Mouse (Mus musculus) myocyte (in vitro differentiated cells): ENCODE data around the gene Kcnmb4.

Experiments used
- CEBPB ChIP-seq: IDR thresholded peaks from 2 replicates; pipeline ENCODE4 v1.6.1; 2011; ENCODE audit warnings: mild to moderate bottlenecking, moderate library complexity; ENCODE audit not compliant: poor library complexity, insufficient read depth, severe bottlenecking
- MYOG ChIP-seq, 3 experiments: IDR thresholded peaks; one replicate each; pipeline ENCODE4 v1.6.1; 2011; ENCODE audit warnings: control low read depth in 2 of 3, low read depth in 2 of 3, mild to moderate bottlenecking in 2 of 3; ENCODE audit not compliant: insufficient read length in 2 of 3, control insufficient read depth in 1 of 3, insufficient read depth in 1 of 3
- POLR2A ChIP-seq: IDR thresholded peaks from one replicate; pipeline ENCODE4 v1.6.1; 2011; ENCODE audit warnings: low read depth, mild to moderate bottlenecking, control low read depth, moderate library complexity; ENCODE audit not compliant: insufficient read length
- REST ChIP-seq: IDR thresholded peaks from one replicate; pipeline ENCODE4 v1.6.1; 2011; ENCODE audit warnings: mild to moderate bottlenecking, control low read depth, moderate library complexity; ENCODE audit not compliant: insufficient read depth, insufficient read length
- SRF ChIP-seq: IDR thresholded peaks from one replicate; pipeline ENCODE4 v1.6.1; 2011; ENCODE audit warnings: low read depth; ENCODE audit not compliant: control insufficient read depth, insufficient read length
- TCF12 ChIP-seq: IDR thresholded peaks from one replicate; pipeline ENCODE4 v1.6.1; 2011; ENCODE audit warnings: mild to moderate bottlenecking, control low read depth; ENCODE audit not compliant: poor library complexity, insufficient read depth, severe bottlenecking
- TCF3 ChIP-seq: IDR thresholded peaks from one replicate; pipeline ENCODE4 v1.6.1; 2011; ENCODE audit warnings: low read depth, control low read depth; ENCODE audit not compliant: insufficient read length
- USF1 ChIP-seq: IDR thresholded peaks from one replicate; pipeline ENCODE4 v1.6.1; 2011; ENCODE audit warnings: low read depth, mild to moderate bottlenecking, control low read depth, moderate library complexity

- TF ChIP-seq POLR2A = no peak
- no peak for TF ChIP-seq CEBPB
- TF ChIP-seq TCF3 = no peak
- TF ChIP-seq USF1 = no peak
- no peak for TF ChIP-seq SRF
- TF ChIP-seq REST = no peak
- no peak for TF ChIP-seq TCF12
- TF ChIP-seq MYOG (IDR thresholded peaks at IDR 0.05; ENCODE audit: control insufficient read depth in 1 of 3, insufficient read depth in 1 of 3, insufficient read length in 2 of 3, low read depth in 2 of 3) = no peak
Measured at GRCm38 (mm10) chr10:116402742-116403425, 70.8 kb downstream of the Kcnmb4 start.
